Comparison of ENCODE assay signal across 7 mouse cellular contexts in the genomic region with DNA sequence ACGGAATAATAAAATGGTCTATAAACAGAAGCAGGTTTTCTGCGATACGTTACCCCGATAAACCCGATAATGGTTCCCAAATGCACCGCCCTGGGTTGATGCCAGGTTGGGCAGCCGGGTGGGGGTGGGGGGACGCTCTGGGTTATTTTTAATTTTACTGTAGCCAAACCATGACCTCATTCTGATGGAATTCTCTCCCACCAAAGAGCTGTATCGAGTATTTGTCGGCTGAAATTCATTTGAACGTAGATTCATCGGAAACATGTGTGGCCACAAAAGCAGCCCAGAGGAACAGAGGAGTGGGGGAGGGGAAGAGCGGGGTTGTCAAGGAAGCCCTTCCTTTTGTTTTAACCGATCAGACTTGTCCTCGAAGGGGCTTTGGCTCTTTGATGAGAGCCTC.
A peak's percentile ranks its signal among the peaks of the same experiment; 100 is the strongest.
DNase-seq lines count a peak whose midpoint lies in the region; ATAC-seq lines count a peak whose summit lies in the region.

No protein-coding gene starts in this region.

- peaks cover 7% of the 10 kb centered on the region; the same call in 1 of the 2 replicates for H3K4me1 ChIP-seq in embryonic facial prominence, embryonic 14.5 days (ENCODE audit: control insufficient read depth, insufficient read depth, low read length)
- H3K4me1 ChIP-seq in hindbrain, embryonic 12.5 days, result peaks cover 7% of the 10 kb centered on the region; the same call in 1 of the 2 replicates
- H3K4me1 ChIP-seq in lung, embryonic 15.5 days, result peaks cover 23% of the 10 kb centered on the region

- H3K36me3 ChIP-seq in embryonic facial prominence, embryonic 14.5 days (ENCODE audit: control insufficient read depth, insufficient read depth, low read length), result no peaks in the 10 kb centered on the region
- H3K36me3 ChIP-seq in hindbrain, embryonic 12.5 days, result no peaks in the 10 kb centered on the region
- H3K36me3 ChIP-seq in lung, embryonic 15.5 days, result no peaks in the 10 kb centered on the region

- no peak overlapping the region for H3K9ac ChIP-seq in embryonic facial prominence, embryonic 14.5 days (ENCODE audit: low read depth, low read length)
- H3K9ac ChIP-seq in hindbrain, embryonic 12.5 days, result no peak overlapping the region
- H3K9ac ChIP-seq in lung, embryonic 15.5 days, result no peak overlapping the region

- WGBS in embryonic facial prominence, embryonic 14.5 days, result 5% methylated on average over 15 of the region's 15 CpGs
- 54% methylated on average over 15 of the region's 15 CpGs for WGBS in hindbrain, embryonic 12.5 days
- 11% methylated on average over 15 of the region's 15 CpGs for WGBS in lung, embryonic 15.5 days

- ATAC-seq in embryonic facial prominence, embryonic 14.5 days (ENCODE audit: low read depth), result peak; percentile 56
- ATAC-seq in hindbrain, embryonic 12.5 days (ENCODE audit: low FRiP score), result no peak
- peak; percentile 27; the same call in 1 of the 2 replicates for ATAC-seq in lung, embryonic 15.5 days (ENCODE audit: borderline replicate concordance, extremely low read depth, low FRiP score, low TSS enrichment)

- no peaks in the 10 kb centered on the region for H3K9me3 ChIP-seq in embryonic facial prominence, embryonic 14.5 days (ENCODE audit: control insufficient read depth, low read length)
- H3K9me3 ChIP-seq in hindbrain, embryonic 12.5 days (replicated peaks), result no peaks in the 10 kb centered on the region
- H3K9me3 ChIP-seq in lung, embryonic 15.5 days, result no peaks in the 10 kb centered on the region

- H3K27me3 ChIP-seq in embryonic facial prominence, embryonic 14.5 days (replicated peaks; ENCODE audit: control insufficient read depth, insufficient read depth, low read length), result no peaks in the 10 kb centered on the region
- H3K27me3 ChIP-seq in hindbrain, embryonic 12.5 days, result no peaks in the 10 kb centered on the region
- no peaks in the 10 kb centered on the region for H3K27me3 ChIP-seq in lung, embryonic 15.5 days

- H3K27ac ChIP-seq in embryonic facial prominence, embryonic 14.5 days (replicated peaks; ENCODE audit: low read depth, low read length), result peak overlapping the region; percentile 22
- H3K27ac ChIP-seq in hindbrain, embryonic 12.5 days, result no peak overlapping the region
- peak overlapping the region; percentile 68 for H3K27ac ChIP-seq in lung, embryonic 15.5 days

- DNase-seq in retina, postnatal 1 day, result peak; percentile 35
- DNase-seq in retina, embryonic 14.5 days (ENCODE audit: low spot score), result no peak
- DNase-seq in embryonic facial prominence, embryonic 14.5 days (ENCODE audit: low spot score), result peak; percentile 90
- DNase-seq in spleen, postnatal 10 days (ENCODE audit: low spot score in 2 of 2), result no peak
- no peak for DNase-seq in adrenal gland, adult (ENCODE audit: inconsistent age in 2 of 2, low spot score in 1 of 2)

- H3K4me3 ChIP-seq in embryonic facial prominence, embryonic 14.5 days (ENCODE audit: low read depth, low read length), result peak overlapping the region; percentile 17; the same call in 1 of the 2 replicates
- H3K4me3 ChIP-seq in hindbrain, embryonic 12.5 days, result no peak overlapping the region
- peak overlapping the region; percentile 26 for H3K4me3 ChIP-seq in lung, embryonic 15.5 days

- H3K4me2 ChIP-seq in embryonic facial prominence, embryonic 14.5 days (ENCODE audit: low read depth, low read length), result peak overlapping the region; percentile 51
- H3K4me2 ChIP-seq in hindbrain, embryonic 12.5 days (replicated peaks), result peak overlapping the region; percentile 30
- peak overlapping the region; percentile 53 for H3K4me2 ChIP-seq in lung, embryonic 15.5 days

Comparison
In these comparisons a context has a peak if more than half of its experiments do, and no peak if none do; other contexts are left out.
1. DNase-seq: peak in retina, postnatal 1 day (single experiment) and embryonic facial prominence, embryonic 14.5 days (single experiment); none in retina, embryonic 14.5 days (single experiment), spleen, postnatal 10 days (0 of 2) and adrenal gland, adult (0 of 2).
2. Peak in every context shown above with its lines, with median percentiles within 50 percentile points of each other: H3K4me2 ChIP-seq.